Comparison of ENCODE assay signal across 10 mouse cellular contexts in the genomic region with DNA sequence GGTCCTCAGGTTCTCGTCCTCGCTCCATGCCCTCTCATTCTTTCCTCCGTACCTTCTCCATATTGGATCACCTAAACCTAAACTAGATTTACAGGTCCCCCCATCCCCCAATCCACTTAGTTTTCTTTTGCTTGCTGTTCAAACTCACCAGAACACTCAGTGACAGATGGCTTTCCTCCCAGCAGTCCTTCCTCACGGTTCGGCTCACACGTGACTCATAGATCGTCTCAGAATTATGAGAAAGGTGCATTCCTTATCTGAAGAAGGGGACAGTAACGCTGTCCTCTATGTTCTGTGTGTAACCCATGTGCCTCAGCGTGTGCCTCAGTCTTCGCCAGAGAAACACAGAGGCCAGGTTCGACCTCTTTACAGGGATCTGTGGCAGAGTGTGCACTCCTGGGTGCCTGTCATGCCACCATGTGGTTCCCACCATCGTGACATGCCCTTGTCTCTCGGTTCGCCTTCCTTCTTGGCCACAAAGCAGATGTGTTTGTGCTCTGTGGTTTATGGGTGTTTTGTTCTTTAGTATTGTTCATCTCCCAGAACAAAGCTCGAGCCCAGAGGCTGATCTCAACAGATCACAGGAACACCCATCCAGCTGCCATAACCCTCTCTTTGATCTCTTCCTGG. TPM values are rescaled to one million over a fixed set of nuclear protein-coding genes. Genes with fewer than 3 reads are reported as not detected.
DNase-seq lines count a peak whose midpoint lies in the region; TF ChIP-seq lines count a peak whose summit lies in the region.
"Had no signal": no experiment of that assay in that cellular context is flagged by ENCODE, and none has a peak within 500 bp of the region (broad histone marks: within the 10 kb centered on the region; RNA-seq: fewer than 3 reads in every experiment).

No protein-coding gene starts in this region.

- peak overlapping the region; percentile 6 for H3K4me2 ChIP-seq in myocyte (ENCODE audit: low read depth)

- peak; percentile 12; the same call in 1 of the 2 replicates for TF ChIP-seq CTCF in spleen, adult 2 months (IDR thresholded peaks at IDR 0.05; ENCODE audit: extremely low read depth, insufficient read depth, insufficient read length, insufficient replicate concordance)

- TF ChIP-seq POLR2A in spleen, adult 2 months (IDR thresholded peaks at IDR 0.05; ENCODE audit: low read depth, low read length): no peak
- no peak for TF ChIP-seq POLR2A in myocyte (IDR thresholded peaks at IDR 0.05; ENCODE audit: insufficient read length, low read depth)

- H3K79me2 ChIP-seq in myocyte (ENCODE audit: control insufficient read depth, insufficient read depth): no peaks in the 10 kb centered on the region

- peak overlapping the region; percentile 29; the same call in 1 of the 2 replicates for H3K4me3 ChIP-seq in spleen, adult 2 months (ENCODE audit: extremely low read depth, insufficient read depth, insufficient read length)
- no peak overlapping the region for H3K4me3 ChIP-seq in myocyte

- peak overlapping the region; percentile 77 for H3K27ac ChIP-seq in spleen, adult 2 months (ENCODE audit: insufficient read depth, low read length)

- peaks cover 8% of the 10 kb centered on the region; the same call in 1 of the 2 replicates for H3K4me1 ChIP-seq in spleen, adult 2 months (ENCODE audit: control insufficient read depth, insufficient read depth, insufficient read length)

- peak; percentile 10 for DNase-seq in cerebellum, adult 11-12 months
- DNase-seq in cerebellum, adult 9-10 months: no peak
- peak; percentile 20 to 62 for DNase-seq in spleen, adult 2 months (ENCODE audit: low read depth in 1 of 2, low spot score in 2 of 2)
- DNase-seq in spleen, postnatal 14 days (ENCODE audit: low spot score in 2 of 2): no peak
- DNase-seq in frontal cortex, postnatal 14 days (ENCODE audit: low spot score in 2 of 2): no peak
- DNase-seq in yolk sac, embryonic 10.5 days (ENCODE audit: low spot score): no peak
- no peak for DNase-seq in right cerebral cortex, postnatal 36 days (ENCODE audit: low spot score in 2 of 2)
- DNase-seq: liver, postnatal 0 days had no signal

- H3K27me3 ChIP-seq in spleen, adult 2 months (ENCODE audit: control insufficient read depth, insufficient read depth, low read length): no peaks in the 10 kb centered on the region
- no peaks in the 10 kb centered on the region for H3K27me3 ChIP-seq in myocyte (ENCODE audit: control insufficient read depth, insufficient read depth, insufficient read length)
- H3K27me3 ChIP-seq: CH12.LX had no signal

- 70% methylated on average over 15 of the region's 15 CpGs for WGBS in spleen, adult 2 months

- H3K36me3 ChIP-seq in spleen, adult 2 months (ENCODE audit: control insufficient read depth, insufficient read depth, low read length): no peaks in the 10 kb centered on the region
- H3K36me3 ChIP-seq in myocyte (ENCODE audit: control insufficient read depth, insufficient read depth): no peaks in the 10 kb centered on the region

- H3ac ChIP-seq in myocyte (ENCODE audit: control insufficient read depth, insufficient read length): no peak overlapping the region

TF ChIP-seq in myocyte, 11 proteins besides CTCF, POLR2A, EP300 and RAD21:
- no peak for TF ChIP-seq USF1 (IDR thresholded peaks at IDR 0.05; ENCODE audit: low read depth)
- no peak for TF ChIP-seq MYOG (IDR thresholded peaks at IDR 0.05; ENCODE audit: control insufficient read depth in 1 of 3, insufficient read depth in 1 of 3, insufficient read length in 2 of 3, low read depth in 2 of 3)
- TF ChIP-seq MAX (IDR thresholded peaks at IDR 0.05; ENCODE audit: low read depth): no peak
- no peak for TF ChIP-seq TCF12 (IDR thresholded peaks at IDR 0.05; ENCODE audit: insufficient read depth, poor library complexity, severe bottlenecking)
- TF ChIP-seq TCF3 (IDR thresholded peaks at IDR 0.05; ENCODE audit: insufficient read length, low read depth): no peak
- TF ChIP-seq MYOD1 (IDR thresholded peaks at IDR 0.05; ENCODE audit: control insufficient read depth in 1 of 3, insufficient read length in 2 of 3, low read depth in 2 of 3): no peak
- TF ChIP-seq REST (IDR thresholded peaks at IDR 0.05; ENCODE audit: insufficient read depth, insufficient read length): no peak
- no peak for TF ChIP-seq E2F4 (IDR thresholded peaks at IDR 0.05; ENCODE audit: insufficient read depth)
- TF ChIP-seq CEBPB (IDR thresholded peaks at IDR 0.05; ENCODE audit: insufficient read depth, poor library complexity, severe bottlenecking): no peak
- no peak for TF ChIP-seq POLR2AphosphoS2 (IDR thresholded peaks at IDR 0.05; ENCODE audit: insufficient read length, low read depth)
- TF ChIP-seq SRF (IDR thresholded peaks at IDR 0.05; ENCODE audit: control insufficient read depth, insufficient read length, low read depth): no peak

RNA-seq across cellular contexts. Expression of gene Arl14, which starts 44.9 kb away (rescaled TPM):
- polyA plus RNA-seq in spleen, adult 2 months (2012; rRNA removed): 0.07 TPM in 1 of 2 replicates, not detected in the other
- not detected for polyA plus RNA-seq in myocyte (2012; fragmentation: generic; extraction: Trizol)
- polyA plus RNA-seq: liver, postnatal 0 days had no signal

RNA-seq across cellular contexts. Expression of gene Kpna4, which starts 50.4 kb away (rescaled TPM):
- polyA plus RNA-seq in spleen, adult 2 months (2012; rRNA removed): 7.9 and 8.2 TPM in 2 replicates
- 23.0 TPM for polyA plus RNA-seq in myocyte (2012; fragmentation: generic; extraction: Trizol)

Comparison
In these comparisons a context has a peak if more than half of its experiments do, and no peak if none do; other contexts are left out.
1. DNase-seq: peak in cerebellum, adult 11-12 months (single experiment) and spleen, adult 2 months (2 of 2); none in cerebellum, adult 9-10 months (single experiment), spleen, postnatal 14 days (0 of 2), frontal cortex, postnatal 14 days (0 of 2), yolk sac, embryonic 10.5 days (single experiment) and right cerebral cortex, postnatal 36 days (0 of 2).